Comparison of ENCODE assay signal across 25 mouse cellular contexts in the genomic region with DNA sequence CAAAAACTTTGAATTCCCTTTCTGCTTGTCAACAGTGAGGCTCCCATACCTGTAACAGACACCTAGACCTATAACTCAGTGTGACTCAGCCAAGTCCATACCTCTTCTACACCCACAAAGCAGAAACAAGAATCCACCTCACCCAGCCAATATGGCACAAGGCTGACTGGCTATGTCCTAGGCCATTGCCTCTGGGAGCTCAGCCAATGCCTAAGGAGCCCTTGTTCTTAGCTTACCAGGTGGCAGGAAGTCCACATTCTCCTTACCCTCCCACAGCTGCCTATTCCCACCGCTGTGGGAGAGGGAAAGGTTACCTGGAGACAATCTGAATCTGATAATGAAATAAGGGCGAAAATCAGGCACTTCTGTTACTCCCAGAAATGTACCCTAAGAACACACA.
"Had no signal": no experiment of that assay in that cellular context is flagged by ENCODE, and none has a peak within 500 bp of the region (broad histone marks: within the 10 kb centered on the region; RNA-seq: fewer than 3 reads in every experiment).

No protein-coding gene starts in this region.

- H3K27ac ChIP-seq: heart, embryonic 10.5 days; heart, embryonic 13.5 days; heart, embryonic 15.5 days; hindbrain, embryonic 13.5 days; hindbrain, embryonic 15.5 days; hindbrain, postnatal 0 days; kidney, embryonic 15.5 days; layer of hippocampus, adult 2 months; left cerebral cortex, adult 2 months; limb, embryonic 10.5 days; limb, embryonic 12.5 days; liver, embryonic 13.5 days; liver, embryonic 15.5 days had no signal

- H3K9ac ChIP-seq: heart, embryonic 13.5 days; heart, embryonic 15.5 days; hindbrain, embryonic 13.5 days; hindbrain, embryonic 15.5 days; kidney, embryonic 15.5 days; limb, embryonic 12.5 days; liver, embryonic 13.5 days; liver, embryonic 15.5 days had no signal

- H3K4me3 ChIP-seq: heart, embryonic 10.5 days; heart, embryonic 13.5 days; heart, embryonic 15.5 days; hindbrain, embryonic 13.5 days; hindbrain, embryonic 15.5 days; kidney, embryonic 15.5 days; layer of hippocampus, adult 2 months; left cerebral cortex, adult 2 months; limb, embryonic 10.5 days; limb, embryonic 12.5 days; liver, embryonic 13.5 days; liver, embryonic 15.5 days had no signal

- H3K36me3 ChIP-seq: heart, embryonic 13.5 days; heart, embryonic 15.5 days; hindbrain, embryonic 13.5 days; hindbrain, embryonic 15.5 days; kidney, embryonic 15.5 days; limb, embryonic 10.5 days; limb, embryonic 12.5 days; liver, embryonic 13.5 days; liver, embryonic 15.5 days had no signal

- H3K27me3 ChIP-seq: heart, embryonic 13.5 days; heart, embryonic 15.5 days; hindbrain, embryonic 13.5 days; hindbrain, embryonic 15.5 days; kidney, embryonic 15.5 days; limb, embryonic 12.5 days; liver, embryonic 13.5 days; liver, embryonic 15.5 days had no signal

- H3K9me3 ChIP-seq: heart, embryonic 10.5 days; heart, embryonic 15.5 days; hindbrain, embryonic 13.5 days; hindbrain, embryonic 15.5 days; limb, embryonic 12.5 days; liver, embryonic 13.5 days; liver, embryonic 15.5 days had no signal

- H3K4me2 ChIP-seq: heart, embryonic 13.5 days; heart, embryonic 15.5 days; hindbrain, embryonic 13.5 days; hindbrain, embryonic 15.5 days; kidney, embryonic 15.5 days; limb, embryonic 12.5 days; liver, embryonic 13.5 days; liver, embryonic 15.5 days had no signal

- DNase-seq: gastrocnemius, postnatal 14 days; heart, adult 18-20 months; heart, postnatal 14 days; heart, postnatal 36 days; kidney, adult 11 months; kidney, adult 2 months; kidney, adult 9 months; kidney, postnatal 10 days; kidney, postnatal 25 days; kidney, postnatal 4 days; liver; liver, embryonic 13.5 days had no signal

- ATAC-seq: hindbrain, postnatal 0 days; intestine, embryonic 16.5 days had no signal
